Mouse (Mus musculus) embryo, embryonic 9.5 days (tissue): ENCODE measurements around the gene Ppp1r11.

Source experiments
- DNase-seq: peaks from one replicate; pipeline ENCODE4 v3.0.0-alpha.2; 2017; ENCODE audit errors: extremely low spot score

Gene Ppp1r11

GRCm38 (mm10) chr17:36961125-36961524 lies 9.6 kb upstream of the Ppp1r11 start:
- no peak for DNase-seq

DNA sequence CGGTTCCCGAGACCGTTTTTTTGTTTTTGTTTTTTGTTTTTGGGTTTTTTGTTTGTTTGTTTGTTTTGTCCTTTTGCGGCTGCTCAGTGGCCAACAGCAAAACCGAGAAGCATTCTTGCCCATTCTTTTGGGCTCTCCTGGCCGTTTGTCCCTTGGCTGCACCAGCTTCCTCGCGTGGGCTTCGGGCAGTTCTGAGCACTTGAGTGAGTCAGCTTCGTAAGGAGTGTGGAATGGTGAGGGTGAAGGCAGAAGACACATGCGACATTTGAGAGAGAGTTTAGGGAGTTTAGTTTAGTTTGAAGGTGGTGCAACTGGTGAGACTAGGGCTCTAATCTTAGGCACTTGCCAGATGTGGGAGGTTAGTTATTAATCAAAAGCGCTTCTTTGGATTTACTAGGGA lies 7.3 kb upstream of the Ppp1r11 start:
- no peak for DNase-seq

DNA sequence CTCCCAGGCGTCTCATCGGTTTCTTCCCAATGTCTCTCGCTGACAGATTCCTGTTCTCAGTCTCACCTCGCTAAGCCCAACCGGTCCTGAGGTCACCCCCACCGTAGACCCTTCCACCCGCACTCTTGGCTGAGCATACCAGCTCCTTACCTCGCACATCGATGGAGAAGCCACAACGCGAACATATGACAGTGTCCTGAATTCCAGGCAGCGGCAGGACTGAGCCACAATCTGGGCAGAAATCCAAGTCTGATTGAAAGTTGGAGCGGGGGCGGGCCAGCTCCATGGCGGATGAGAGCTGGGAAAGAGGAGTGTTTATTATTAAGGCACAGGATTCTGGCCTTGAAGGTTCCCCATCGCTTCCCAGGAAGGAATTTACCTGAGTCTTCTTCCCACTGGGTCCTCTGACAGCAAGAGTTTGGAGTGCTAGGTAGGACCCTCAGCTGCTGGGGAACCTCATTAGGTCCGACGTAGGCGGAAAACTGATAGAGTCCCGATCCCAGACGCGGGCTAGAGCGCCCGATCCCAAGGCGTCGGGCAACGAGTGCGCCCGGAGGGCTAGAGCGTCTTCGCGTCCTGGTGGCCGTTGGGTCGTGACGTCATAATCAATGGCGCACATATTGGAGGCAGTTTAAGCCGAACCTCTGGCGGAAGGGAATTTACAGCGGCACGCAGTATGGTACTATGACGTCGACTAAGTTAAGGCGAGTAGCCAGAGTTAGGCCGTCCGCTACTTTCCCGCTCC lies 6.6 kb upstream of the Ppp1r11 start, which contains the start of the genes Znrd1 and Znrd1as:
Gene Znrd1 (minus strand): TSS at position 561 of the 745 bp plus-strand sequence.
Gene Znrd1as (plus strand): TSS at position 594 of the 745 bp plus-strand sequence.
- peak; percentile 98 for DNase-seq

- no peak for DNase-seq
Measured at GRCm38 (mm10) chr17:36953062-36953461, 1.5 kb upstream of the Ppp1r11 start.

DNA sequence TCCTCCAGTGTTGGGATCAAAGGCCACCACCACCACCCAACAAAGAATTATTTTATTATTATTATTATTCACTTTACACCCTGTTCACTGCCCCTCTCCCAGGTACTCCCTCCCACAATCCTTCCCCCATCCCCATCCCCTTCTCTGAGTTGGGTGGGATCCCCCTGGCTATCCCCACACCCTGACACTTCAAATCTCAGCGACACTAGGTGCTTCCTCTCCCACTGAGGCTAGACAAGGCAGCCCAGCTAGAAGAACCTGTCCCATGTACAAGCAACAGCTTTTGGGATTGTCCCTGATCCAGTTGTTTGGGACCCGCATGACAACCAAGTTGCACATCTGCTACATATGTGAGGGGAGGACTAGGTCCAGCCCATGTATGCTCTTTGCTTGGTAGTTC lies 1.1 kb upstream of the Ppp1r11 start:
- DNase-seq: no peak

DNA sequence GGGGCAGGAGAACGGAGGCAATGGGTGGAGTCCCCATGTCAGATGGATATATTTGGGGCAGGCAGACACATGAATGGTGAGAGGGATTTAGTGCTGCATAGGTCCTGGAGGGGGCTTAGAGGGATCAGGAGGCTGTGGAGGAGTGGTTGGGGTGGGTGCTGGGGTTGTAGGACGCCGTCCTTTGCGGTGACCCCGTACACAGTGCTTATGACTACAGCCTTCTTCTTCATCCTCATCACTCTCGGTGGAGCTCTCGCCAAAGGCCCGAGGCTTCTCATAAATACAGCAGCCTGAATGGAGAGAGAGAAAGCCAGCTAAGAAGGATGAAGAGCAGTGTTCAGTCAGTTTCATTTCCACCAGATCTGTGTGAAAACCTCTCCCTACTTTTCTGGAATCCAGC lies 2.3 kb downstream of the Ppp1r11 start:
- DNase-seq: no peak

DNA sequence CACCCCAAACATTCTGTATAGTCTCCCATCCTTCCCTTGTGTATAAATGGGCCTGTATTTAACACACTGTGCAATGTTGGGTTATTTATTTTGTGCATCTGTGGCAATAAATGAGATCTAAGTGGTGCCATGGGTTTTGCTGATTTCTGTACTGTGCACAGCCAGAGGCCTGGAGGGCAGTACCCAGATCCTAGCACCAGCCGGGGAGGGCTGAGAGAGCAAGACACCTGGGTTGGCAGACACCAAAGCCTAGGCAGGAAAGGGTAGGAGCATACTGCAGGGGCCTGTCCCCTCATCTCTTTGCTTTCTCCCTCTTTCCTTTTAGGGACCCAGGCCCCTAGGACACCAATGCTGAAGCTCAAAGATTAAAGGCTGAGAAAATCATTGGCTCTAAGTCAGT lies 3.3 kb downstream of the Ppp1r11 start:
- no peak for DNase-seq

DNA sequence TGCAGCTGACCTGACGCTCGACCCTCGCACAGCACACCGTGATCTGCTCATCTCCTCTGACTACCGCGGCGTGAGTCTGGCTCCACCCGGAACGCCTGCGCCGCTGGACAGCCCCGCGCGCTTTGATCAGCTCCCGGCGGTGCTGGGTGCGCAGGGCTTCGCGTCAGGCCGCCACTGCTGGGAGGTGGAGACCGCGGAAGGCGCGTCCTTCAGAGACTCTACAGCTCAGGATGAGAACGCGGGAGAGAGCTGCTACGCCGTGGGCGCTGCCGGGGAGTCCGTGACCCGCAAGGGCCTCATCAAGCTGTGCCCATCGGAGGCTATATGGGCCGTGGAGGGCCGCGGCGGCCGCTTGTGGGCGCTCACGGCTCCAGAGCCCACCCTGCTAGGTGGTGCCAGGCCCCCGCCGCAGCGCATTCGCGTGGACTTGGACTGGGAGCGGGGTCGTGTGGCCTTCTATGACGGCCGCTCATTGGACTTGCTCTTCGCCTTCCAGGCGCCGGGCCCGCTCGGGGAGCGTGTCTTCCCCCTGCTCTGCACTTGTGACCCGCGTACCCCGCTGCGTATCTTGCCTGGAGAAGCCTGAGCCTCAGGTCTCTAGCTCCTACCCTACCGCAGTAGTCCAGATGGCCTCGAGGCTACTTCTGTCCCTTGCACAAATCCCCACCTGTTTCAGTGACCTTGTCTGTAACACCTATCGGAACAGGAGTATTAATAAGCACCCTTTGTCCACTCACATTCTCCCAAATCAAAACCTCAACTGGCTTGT lies 4.3 kb downstream of the Ppp1r11 start:
- DNase-seq: peak; percentile 71

- DNase-seq: peak; percentile 18
Measured at GRCm38 (mm10) chr17:36944121-36944775, 7.3 kb downstream of the Ppp1r11 start.

DNA sequence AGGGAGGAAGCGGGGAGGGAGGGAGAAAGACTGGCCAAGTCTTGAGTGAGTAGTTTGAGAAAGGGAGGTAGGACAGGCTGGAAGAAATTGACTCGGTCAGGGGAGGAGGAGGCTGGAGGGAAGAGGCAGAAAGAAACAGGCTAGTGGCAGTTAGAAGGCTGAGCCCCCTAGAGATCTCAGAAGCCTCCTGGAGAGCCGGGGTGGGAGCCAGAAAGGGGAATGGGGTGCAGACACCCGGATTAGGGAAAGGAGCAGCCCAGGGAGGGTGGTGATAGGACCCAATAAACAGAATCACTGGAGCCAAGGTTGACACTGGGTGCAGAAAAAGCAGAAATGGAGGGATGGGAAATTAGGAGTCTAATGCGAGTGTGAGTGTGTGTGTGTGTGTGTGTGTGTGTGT lies 7.8 kb downstream of the Ppp1r11 start:
- DNase-seq: no peak

GRCm38 (mm10) chr17:36942791-36943471 lies 8.6 kb downstream of the Ppp1r11 start, which contains the start of gene Rnf39:
Rnf39 (plus strand) TSS chr17:36942918.
- DNase-seq: peak; percentile 22

DNA sequence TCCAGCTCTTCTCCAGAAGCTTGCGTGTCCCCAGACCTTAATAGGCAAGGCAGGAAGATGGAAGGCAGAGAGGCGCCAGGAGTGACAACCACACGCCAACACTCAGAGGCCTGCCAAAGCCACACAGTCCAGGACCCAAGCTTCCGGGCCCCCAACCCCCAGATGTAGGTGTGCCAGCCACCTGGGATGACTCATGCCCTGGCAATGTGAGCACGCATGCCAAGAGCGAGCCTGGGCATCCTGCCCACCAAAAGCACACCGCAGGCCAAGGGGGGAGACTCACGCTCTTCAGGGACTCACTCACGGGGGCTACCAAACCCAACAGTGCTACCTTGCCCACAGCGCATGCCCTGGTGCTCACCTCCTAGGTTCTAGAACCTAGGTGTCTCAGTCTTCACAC lies 9.2 kb downstream of the Ppp1r11 start:
- no peak for DNase-seq

DNA sequence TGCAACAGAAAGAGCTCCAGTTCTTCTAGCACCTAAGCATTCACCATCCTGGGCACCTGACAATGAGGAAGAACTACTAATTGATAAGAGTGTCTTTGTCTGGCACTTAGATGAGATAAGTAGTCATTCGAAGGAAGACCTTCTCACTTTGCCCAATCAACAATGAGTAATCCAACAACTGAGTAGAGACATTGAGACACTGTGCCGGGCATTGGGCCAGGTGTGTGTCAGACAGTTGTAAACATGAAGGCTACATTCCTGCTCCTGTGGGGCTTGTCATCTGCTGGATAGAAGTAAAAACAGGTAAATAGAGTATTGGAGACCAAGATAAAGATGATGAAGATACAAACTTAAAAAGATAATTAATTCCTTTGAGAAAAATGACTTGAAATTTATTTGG lies 13.5 kb downstream of the Ppp1r11 start:
- no peak for DNase-seq

DNA sequence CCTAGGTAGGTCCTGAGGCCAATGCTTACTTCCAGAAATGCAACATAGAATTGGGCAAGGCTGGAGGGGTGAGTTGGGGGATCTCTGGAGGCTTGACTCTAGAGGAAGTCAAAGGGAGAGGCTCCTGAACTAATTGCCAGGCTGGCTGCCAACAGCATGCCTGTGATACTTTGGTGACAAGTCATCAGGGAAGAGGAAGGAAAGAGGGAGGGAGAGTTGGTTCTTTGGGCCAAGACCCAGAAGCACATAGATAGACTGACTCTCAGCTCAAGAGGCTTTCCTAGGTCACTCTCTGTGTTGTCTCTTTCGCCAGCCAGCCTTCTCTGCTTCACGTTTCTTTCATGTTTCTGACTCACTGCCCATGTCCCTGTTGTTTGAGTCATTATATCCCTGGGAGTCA lies 19.7 kb downstream of the Ppp1r11 start:
- DNase-seq: no peak

DNA sequence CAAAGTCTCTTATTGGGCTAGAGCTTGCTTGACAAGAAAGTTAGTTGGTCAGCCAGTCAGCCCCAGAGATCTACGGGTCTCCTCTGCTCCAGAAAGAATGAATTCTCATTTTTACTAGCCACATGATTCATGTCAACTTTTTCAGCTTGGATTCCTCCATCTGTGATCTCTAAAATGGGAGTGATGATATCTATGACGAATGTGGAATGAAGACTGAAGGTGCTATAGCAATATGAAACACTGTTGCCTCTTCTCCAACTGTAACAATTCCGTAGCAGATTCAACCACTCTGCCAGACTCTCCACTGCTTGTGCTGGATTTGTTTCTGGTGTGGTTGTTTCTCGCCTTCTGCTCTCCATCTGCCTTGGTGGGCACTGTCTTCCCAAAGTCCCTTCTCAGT lies 20.4 kb downstream of the Ppp1r11 start:
- no peak for DNase-seq

GRCm38 (mm10) chr17:36930233-36930632 lies 21.3 kb downstream of the Ppp1r11 start:
- no peak for DNase-seq

DNA sequence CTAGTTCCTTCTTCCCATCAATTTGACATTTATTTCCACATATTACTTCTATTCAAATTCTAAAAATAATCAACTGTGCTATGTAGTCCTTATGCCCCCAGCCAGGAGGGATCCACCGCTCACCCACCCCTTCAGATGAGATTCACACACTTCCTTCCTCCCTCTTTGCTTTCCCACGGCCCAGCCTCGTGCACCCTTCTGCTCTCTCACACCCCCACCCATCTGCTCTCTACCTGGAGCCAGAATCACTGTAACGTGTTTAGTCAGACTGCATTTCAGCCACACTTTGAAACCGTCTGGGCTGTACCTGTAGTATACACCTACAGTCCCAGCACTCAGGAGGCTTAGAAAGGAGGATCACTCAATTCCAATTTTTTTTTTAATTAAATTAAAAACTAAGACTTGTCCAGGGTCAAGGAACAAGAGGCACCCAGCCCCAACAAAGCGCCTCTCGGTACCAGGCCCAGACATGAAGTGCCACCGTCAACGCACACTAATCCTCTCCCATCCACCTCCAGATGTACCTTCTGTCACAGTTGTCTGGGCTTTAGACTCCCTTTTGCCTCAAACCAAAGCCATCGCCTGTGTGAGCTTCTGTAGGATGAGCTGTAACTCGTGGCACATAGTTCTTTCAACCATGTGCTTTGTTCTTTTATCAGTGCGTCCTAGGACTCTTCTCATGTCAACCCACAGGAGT lies 22.2 kb downstream of the Ppp1r11 start:
- DNase-seq: no peak

DNA sequence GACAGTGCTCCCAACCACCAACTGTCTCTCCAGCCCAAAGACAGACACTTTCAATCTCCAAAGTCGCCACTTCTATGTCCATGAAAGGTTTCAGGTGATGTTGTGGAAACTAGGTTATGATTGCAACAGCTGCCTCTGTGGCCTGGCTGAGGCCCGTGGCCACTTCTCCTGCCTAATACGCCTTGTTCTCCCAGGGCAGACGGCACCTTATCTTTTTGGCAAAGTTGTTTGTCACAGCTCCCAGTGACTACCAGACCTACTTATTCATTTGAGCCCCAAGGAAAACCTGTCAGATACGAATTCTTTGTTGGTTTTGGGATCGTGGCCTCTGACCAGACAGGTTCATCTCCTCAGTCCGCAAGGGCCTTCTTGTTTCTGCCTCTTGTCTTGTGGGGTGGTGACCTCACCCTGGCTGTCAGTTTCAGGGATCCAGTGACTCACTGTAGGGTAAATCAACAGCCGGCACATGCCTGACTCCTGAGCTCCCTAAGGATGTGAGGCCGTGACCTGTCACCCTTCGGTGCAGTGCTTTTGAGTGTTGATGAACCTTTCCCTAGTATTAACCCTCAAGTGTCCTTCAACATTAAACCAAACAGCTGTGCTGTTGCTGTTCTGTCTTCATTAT lies 23.9 kb downstream of the Ppp1r11 start:
- DNase-seq: no peak

GRCm38 (mm10) chr17:36923491-36923890 lies 28.1 kb downstream of the Ppp1r11 start:
- DNase-seq: no peak

DNA sequence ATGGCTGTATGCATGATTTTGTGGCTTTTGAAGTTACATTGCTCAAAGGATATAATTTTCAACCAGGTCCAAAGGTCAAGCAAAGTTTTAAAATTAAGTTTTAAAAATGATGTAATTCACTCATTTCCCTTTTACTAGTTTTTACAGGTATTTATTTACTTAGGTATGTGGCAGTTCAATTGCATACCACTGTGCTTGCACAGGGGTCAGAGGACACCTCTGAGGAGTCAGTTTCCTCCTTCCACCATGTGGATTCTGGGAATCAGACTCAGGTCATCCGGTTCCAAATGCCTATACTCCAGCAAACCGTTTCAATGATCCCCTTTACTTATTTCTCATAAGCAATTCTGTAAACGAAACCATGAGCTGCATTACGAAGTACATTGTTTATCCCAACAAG lies 28.8 kb downstream of the Ppp1r11 start:
- DNase-seq: no peak

DNA sequence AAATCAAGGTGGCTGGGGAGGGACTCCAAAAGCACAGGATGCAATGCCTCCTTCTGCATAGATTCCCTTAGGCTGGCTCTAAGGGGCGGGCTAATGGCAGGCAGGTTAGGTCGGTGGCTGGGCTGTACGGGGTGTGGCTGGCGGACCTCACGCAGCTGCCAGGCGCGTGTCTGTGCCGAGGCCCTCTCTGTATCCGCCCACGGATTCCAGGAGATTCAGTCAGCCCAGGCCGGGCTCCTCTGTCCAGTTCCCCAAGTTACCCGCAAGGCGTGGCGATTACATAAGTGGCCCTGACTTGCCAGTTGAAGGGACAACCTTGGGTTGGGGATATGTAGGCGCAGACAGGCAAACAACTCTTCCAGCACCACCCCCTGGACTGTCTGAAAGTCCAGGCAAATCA lies 31.3 kb downstream of the Ppp1r11 start:
- DNase-seq: no peak
